Mouse (Mus musculus) frontal cortex, postnatal 10 days (tissue): Measurements from ENCODE around the gene Rps10.
A peak's percentile ranks its signal among the peaks of the same experiment; 100 is the strongest.

ENCODE experiments used
- DNase-seq, 2 experiments: peaks; one replicate each; pipeline ENCODE4 v3.0.0; 2022; ENCODE audit warnings: low spot score in 2 of 2, mixed read lengths in 1 of 2

Gene Rps10

GRCm38 (mm10) chr17:27636132-27637020 lies at the start of gene Rps10:
Gene Rps10, minus strand, starts transcription at chr17:27636669.
- DNase-seq = no peak

GRCm38 (mm10) chr17:27685550-27685913 lies 49.1 kb upstream of the Rps10 start:
- DNase-seq = no peak

GRCm38 (mm10) chr17:27684886-27685549 lies 48.5 kb upstream of the Rps10 start:
- peak; percentile 84 for DNase-seq

GRCm38 (mm10) chr17:27678924-27679813 lies 42.7 kb upstream of the Rps10 start:
- DNase-seq = peak in 1 of 2 experiments; percentile 47

GRCm38 (mm10) chr17:27677756-27678155 lies 41.3 kb upstream of the Rps10 start:
- no peak for DNase-seq

DNA sequence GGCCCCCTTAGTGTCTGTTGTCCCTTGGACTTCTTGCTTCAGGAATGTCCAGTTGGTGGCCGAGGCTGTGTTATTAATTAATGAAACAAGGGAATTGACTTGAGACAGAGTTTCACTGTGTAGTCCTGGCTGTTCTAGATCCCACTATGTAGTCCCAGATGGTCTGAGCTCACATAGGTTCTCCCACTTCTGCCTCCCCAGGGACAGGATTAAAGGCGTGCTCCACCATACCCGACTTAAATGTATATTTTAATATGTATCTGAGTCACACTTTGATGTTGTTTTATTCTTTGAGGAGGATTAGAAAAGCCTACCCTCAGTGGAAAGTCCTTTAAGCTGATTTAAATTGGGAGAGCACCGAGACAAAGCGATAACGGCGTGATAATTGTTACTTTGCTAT lies 39.8 kb upstream of the Rps10 start:
- no peak for DNase-seq

DNA sequence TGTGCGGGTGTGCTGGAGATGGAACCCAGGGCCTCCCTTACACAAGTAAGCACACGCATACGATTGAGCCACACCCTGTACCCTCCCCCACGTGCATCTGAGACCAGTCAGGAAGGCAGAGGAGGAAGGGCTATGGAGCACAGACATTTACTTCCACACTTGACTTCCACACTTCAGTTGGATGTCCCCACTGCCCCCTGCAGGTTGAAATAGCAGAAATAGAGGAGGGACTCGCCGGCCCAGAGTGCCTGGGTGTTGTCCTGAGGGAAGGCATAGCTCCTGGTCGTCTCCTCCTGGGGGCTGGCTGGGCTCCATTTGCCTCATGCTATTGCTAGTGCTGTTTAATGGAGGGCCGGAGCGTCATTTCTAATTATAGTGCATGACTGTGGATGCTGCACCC lies 39.0 kb upstream of the Rps10 start:
- DNase-seq = no peak

GRCm38 (mm10) chr17:27673945-27674344 lies 37.5 kb upstream of the Rps10 start:
- no peak for DNase-seq

GRCm38 (mm10) chr17:27671720-27672119 lies 35.3 kb upstream of the Rps10 start:
- no peak for DNase-seq

- no peak for DNase-seq
These were observed 22.3 kb upstream of the Rps10 start for GRCm38 (mm10) chr17:27658767-27659166.

- DNase-seq = no peak
These were observed 20.7 kb upstream of the Rps10 start for GRCm38 (mm10) chr17:27657123-27657522.

- DNase-seq = no peak
These were observed 19.9 kb upstream of the Rps10 start for GRCm38 (mm10) chr17:27656414-27656813.

DNA sequence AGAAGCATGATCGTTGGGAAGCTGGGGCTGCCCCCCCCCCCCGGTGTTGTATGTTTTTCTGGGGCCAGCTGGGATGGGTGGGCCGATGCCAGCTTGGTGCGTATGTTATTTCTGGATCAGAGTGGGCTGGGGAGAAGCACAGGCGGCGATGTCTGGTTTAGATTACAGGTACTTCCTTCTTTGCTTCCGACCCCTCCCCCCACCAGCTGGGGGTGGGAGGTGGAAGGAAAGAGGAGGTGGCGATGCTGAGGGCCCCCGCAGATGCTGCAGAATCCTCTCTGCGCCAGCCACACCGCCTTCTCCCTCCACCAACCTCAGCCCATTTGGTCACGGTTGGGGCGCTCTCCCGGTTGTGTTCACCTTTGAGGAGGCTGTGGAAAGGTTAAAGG lies 19.5 kb upstream of the Rps10 start:
- DNase-seq = peak; percentile 69 to 82

DNA sequence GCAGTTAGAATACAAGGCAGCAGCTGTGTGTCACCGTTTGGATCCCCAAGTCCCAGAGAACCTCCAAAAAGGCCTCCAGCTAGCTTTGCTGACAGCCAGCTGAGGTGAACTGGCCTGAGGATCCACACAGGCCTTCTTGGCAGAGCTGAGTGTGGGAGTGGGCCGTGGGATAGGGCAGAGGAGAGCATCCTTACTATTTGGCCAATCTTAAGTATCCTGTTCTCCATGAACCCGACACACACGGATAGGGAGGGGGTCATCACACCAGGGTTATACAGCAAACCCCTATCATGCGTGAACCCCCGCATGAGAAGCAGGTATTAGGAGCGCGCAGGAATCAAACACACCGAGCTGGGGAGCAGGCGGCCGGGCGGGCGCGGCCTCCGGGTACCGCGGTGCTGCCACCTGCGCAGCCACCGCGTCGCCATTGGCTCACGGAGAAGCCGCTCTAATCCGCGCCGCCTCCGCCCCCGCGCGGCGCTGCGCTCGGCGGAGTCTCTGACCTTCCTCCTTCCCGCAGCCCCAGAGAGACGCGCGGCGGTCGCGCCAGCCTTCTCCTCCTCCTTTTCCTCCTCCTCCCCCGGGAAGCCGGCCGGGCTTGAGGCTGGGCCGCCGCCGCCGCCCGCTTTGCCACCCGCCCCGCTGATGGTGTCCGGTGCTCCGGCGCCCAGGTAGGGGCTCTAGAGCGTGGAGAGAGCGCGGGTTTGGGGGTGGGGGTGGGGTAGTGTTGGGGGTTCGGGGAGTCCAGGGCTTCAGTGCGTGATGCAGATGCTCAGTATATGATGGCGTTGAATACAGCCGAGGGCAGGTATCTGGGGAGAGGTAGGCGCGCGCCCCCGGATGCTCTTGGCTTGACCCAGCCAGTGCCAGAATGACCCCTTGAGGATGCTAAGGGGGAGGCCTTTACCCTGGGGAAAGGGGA lies 18.9 kb upstream of the Rps10 start, which contains the start of gene Pacsin1:
Gene Pacsin1, plus strand, starts transcription at position 421 of the 922 bp plus-strand sequence.
- peak; percentile 67 to 76 for DNase-seq

- DNase-seq = no peak
These were observed 16.9 kb upstream of the Rps10 start for GRCm38 (mm10) chr17:27653253-27653959.

GRCm38 (mm10) chr17:27652046-27652790 lies 15.7 kb upstream of the Rps10 start:
- DNase-seq = no peak

DNA sequence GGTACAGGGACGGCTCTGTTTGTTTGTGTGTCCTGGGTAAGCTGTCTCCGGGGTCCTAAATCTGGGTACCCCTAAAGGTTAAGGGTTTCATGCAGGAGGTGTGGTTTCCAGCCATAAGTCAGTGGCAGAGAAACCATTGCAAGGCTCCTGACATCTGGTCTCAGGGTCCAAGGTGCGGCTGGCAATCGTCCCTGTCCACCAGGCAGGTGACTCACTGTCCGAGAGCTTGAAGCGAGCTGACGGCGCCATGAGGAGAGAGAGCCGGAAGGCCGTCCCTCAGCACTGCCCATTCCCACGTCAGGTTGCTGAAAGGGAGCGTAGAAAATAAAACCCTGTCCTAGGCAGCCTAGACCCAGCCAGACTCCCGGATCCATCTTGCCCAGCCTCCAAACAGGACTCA lies 14.1 kb upstream of the Rps10 start:
- no peak for DNase-seq

- no peak for DNase-seq
These were observed 13.7 kb upstream of the Rps10 start for GRCm38 (mm10) chr17:27650160-27650559.

GRCm38 (mm10) chr17:27645807-27646206 lies 9.3 kb upstream of the Rps10 start:
- DNase-seq = no peak

GRCm38 (mm10) chr17:27644572-27644971 lies 8.1 kb upstream of the Rps10 start:
- no peak for DNase-seq
